Mouse (Mus musculus): ENCODE data around the gene Fam178b. TPM values are rescaled to one million over a fixed set of nuclear protein-coding genes. Genes with fewer than 3 reads are reported as not detected.
"Not testable (repeated sequence)": the region's sequence is repeated elsewhere in the genome, so short reads cannot be mapped to it uniquely, and the experiment has no call there.

Fam178b gene
- polyA plus RNA-seq, 1 experiment from 2014 or later, result 1.6 TPM

- no peaks in the 10 kb centered on the region for H3K27me3 ChIP-seq (ENCODE audit: low read depth, poor library complexity, severe bottlenecking)
- peaks cover 39% of the 10 kb centered on the region for H3K4me1 ChIP-seq
- H3K27ac ChIP-seq, result no peak overlapping the region
- DNase-seq (ENCODE audit: low spot score), result no peak
- no peak overlapping the region for H3K4me3 ChIP-seq
- no peaks in the 10 kb centered on the region for H3K9me3 ChIP-seq (replicated peaks)
- no peaks in the 10 kb centered on the region for H3K36me3 ChIP-seq
- 80% methylated on average over 5 of the region's 5 CpGs for WGBS
These were observed 49.1 kb downstream of the Fam178b start for GRCm38 (mm10) chr1:36633920-36634319.

DNA sequence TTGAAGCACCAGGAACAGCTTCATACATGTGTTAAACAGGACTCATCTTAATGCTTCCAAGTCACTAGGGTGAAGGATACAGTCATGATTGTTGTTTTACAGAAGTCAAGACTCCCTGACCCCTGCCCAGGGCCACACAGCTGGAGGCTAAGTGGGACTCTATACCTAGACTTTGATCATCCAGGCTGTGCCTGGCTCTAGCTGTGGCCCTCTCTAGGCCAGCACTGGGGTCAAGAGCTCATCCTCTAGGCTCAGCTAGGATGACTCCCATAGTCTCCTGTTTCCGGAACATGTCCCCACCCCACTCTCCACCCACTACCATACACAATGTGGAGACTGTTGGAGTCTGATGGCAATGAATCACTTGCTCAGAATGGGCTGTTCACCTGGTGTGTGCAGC lies 50.1 kb downstream of the Fam178b start:
- Histone ChIP-seq H3K36me3 (no peaks in the 10 kb centered on the region), H3K27ac (no peak overlapping the region), H3K4me3 (no peak overlapping the region), H3K9me3 (replicated peaks) (no peaks in the 10 kb centered on the region), H3K27me3 (ENCODE audit: low read depth, poor library complexity, severe bottlenecking) (no peaks in the 10 kb centered on the region), H3K4me1 (peaks cover 45% of the 10 kb centered on the region)
- DNase-seq (ENCODE audit: low spot score), result no peak
- 71% methylated on average over 1 of the region's 1 CpGs for WGBS

GRCm38 (mm10) chr1:36632090-36632489 lies 50.9 kb downstream of the Fam178b start:
- no peaks in the 10 kb centered on the region for H3K9me3 ChIP-seq (replicated peaks)
- H3K4me3 ChIP-seq, result no peak overlapping the region
- H3K4me1 ChIP-seq, result peaks cover 45% of the 10 kb centered on the region
- WGBS, result 90% methylated on average over 4 of the region's 4 CpGs
- no peak for DNase-seq (ENCODE audit: low spot score)
- H3K27ac ChIP-seq, result peak overlapping the region; percentile 26; the same call in 1 of the 2 replicates
- H3K27me3 ChIP-seq (ENCODE audit: low read depth, poor library complexity, severe bottlenecking), result no peaks in the 10 kb centered on the region
- H3K36me3 ChIP-seq, result no peaks in the 10 kb centered on the region

- H3K4me3 ChIP-seq, result no peak overlapping the region
- H3K27me3 ChIP-seq (ENCODE audit: low read depth, poor library complexity, severe bottlenecking), result no peaks in the 10 kb centered on the region
- no peaks in the 10 kb centered on the region for H3K9me3 ChIP-seq (replicated peaks)
- WGBS, result 29% methylated on average over 4 of the region's 4 CpGs
- peaks cover 43% of the 10 kb centered on the region for H3K4me1 ChIP-seq
- H3K36me3 ChIP-seq, result no peaks in the 10 kb centered on the region
- H3K27ac ChIP-seq, result 0 out of 2 replicates have a peak overlapping the region, but pooled peaks have one; percentile 26
- no peak for DNase-seq (ENCODE audit: low spot score)
These were observed 51.6 kb downstream of the Fam178b start for GRCm38 (mm10) chr1:36631391-36631790.

GRCm38 (mm10) chr1:36630053-36630739 lies 52.8 kb downstream of the Fam178b start:
- no peaks in the 10 kb centered on the region for H3K9me3 ChIP-seq (replicated peaks)
- H3K4me1 ChIP-seq, result peaks cover 43% of the 10 kb centered on the region
- H3K27me3 ChIP-seq (ENCODE audit: low read depth, poor library complexity, severe bottlenecking), result no peaks in the 10 kb centered on the region
- DNase-seq (ENCODE audit: low spot score), result no peak
- WGBS, result 72% methylated on average over 3 of the region's 3 CpGs
- no peaks in the 10 kb centered on the region for H3K36me3 ChIP-seq
- no peak overlapping the region for H3K4me3 ChIP-seq
- no peak overlapping the region for H3K27ac ChIP-seq

DNA sequence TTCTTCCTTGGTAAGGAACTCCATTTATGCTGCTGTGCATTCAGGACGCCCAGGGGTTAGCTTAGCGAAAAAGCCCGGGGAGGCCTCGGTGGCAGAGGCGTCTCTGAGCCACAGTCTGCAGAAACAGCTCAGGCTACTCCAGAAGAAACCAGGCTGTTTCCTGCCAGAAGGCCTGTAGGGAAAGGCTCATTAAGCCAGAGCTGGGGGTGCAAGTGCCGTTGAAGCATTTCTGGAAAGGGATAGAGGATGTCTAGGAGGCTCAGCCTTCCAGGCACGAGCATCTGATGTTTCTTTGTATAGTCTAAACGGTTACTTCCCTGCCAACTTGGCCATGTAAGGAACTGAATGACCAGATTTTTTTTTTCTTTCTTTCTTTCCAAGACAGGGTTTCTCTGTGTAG lies 54.4 kb downstream of the Fam178b start:
- Histone ChIP-seq H3K27me3 (ENCODE audit: low read depth, poor library complexity, severe bottlenecking) (no peaks in the 10 kb centered on the region), H3K4me1 (peaks cover 28% of the 10 kb centered on the region), H3K36me3 (no peaks in the 10 kb centered on the region), H3K27ac (no peak overlapping the region), H3K4me3 (no peak overlapping the region), H3K9me3 (replicated peaks) (no peaks in the 10 kb centered on the region)
- 65% methylated on average over 8 of the region's 8 CpGs for WGBS
- no peak for DNase-seq (ENCODE audit: low spot score)

DNA sequence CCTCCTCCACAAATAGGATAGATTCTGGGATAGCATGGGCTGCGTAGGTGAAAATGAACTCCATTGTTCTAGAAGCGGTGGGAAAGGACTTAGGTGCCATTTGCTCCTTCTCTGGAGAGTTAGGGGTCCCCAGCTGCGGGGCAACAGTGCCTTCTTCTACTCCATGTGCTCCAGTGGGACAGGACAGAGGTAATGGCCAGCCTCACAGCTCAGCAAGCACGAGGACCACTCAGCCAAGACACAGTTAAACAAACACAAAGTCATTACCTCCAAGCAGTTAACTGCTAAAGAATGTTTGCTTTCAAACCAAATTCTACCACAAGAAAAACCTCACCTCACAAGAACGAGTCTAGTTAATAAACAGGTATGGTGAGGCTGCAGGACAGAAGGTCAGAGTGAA lies 57.5 kb downstream of the Fam178b start:
- Histone ChIP-seq H3K36me3 (no peaks in the 10 kb centered on the region), H3K4me1 (peaks cover 11% of the 10 kb centered on the region; the same call in 1 of the 2 replicates), H3K27me3 (ENCODE audit: low read depth, poor library complexity, severe bottlenecking) (no peaks in the 10 kb centered on the region), H3K27ac (no peak overlapping the region), H3K9me3 (replicated peaks) (no peaks in the 10 kb centered on the region), H3K4me3 (no peak overlapping the region)
- 85% methylated on average over 5 of the region's 5 CpGs for WGBS
- no peak for DNase-seq (ENCODE audit: low spot score)

DNA sequence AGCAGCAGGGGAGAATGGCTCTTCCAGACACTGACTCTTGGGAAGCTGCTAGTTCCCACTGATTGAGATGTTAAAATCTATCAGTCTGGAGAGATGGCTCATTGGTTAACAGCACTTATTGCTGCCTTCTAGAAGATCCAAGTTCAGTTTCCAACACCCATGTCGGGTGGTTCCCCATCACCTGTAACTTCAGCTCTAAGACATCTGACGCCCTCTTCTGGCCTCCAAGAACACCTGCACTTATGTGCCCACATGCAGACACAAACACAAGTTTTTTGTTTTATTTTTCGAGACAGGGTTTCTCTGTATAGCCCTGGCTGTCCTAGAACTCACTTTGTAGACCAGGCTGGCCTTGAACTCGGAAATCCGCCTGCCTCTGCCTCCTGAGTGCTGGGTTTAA lies 67.0 kb downstream of the Fam178b start:
- H3K4me1 ChIP-seq, result peaks cover 24% of the 10 kb centered on the region
- not testable (repeated sequence) for DNase-seq (ENCODE audit: low spot score); H3K27me3 ChIP-seq (ENCODE audit: low read depth, poor library complexity, severe bottlenecking); H3K4me3 ChIP-seq; H3K27ac ChIP-seq; H3K9me3 ChIP-seq (replicated peaks); H3K36me3 ChIP-seq
- 81% methylated on average over 5 of the region's 5 CpGs for WGBS

DNA sequence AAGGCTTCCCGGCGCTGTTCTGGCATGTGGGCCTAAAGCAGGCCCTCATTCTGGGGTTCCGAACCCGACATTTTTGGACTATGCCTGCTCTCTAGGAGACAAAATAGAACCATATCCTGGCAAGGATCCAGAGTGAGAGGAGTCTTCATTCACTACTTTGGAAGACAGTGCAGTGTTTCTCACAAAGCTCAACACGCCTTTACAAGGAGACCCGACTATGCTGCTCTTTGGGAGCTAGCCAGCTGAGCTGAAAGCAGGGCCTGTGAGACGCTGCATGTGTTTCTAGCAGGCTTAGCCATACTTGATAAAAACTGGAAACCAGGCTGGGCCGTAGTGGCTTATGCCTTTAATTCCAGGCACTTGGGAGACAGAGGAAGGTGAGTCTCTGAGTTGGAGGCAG lies 67.8 kb downstream of the Fam178b start:
- Histone ChIP-seq H3K9me3 (replicated peaks) (no peaks in the 10 kb centered on the region), H3K4me3 (no peak overlapping the region), H3K27me3 (ENCODE audit: low read depth, poor library complexity, severe bottlenecking) (no peaks in the 10 kb centered on the region), H3K27ac (no peak overlapping the region), H3K4me1 (peaks cover 22% of the 10 kb centered on the region), H3K36me3 (no peaks in the 10 kb centered on the region)
- no peak for DNase-seq (ENCODE audit: low spot score)
- WGBS, result 91% methylated on average over 8 of the region's 8 CpGs

GRCm38 (mm10) chr1:36614584-36614983 lies 68.4 kb downstream of the Fam178b start:
- WGBS, result 79% methylated on average over 1 of the region's 1 CpGs
- DNase-seq (ENCODE audit: low spot score), result no peak
- Histone ChIP-seq H3K4me3 (no peak overlapping the region), H3K4me1 (peaks cover 22% of the 10 kb centered on the region), H3K9me3 (replicated peaks) (no peaks in the 10 kb centered on the region), H3K27ac (no peak overlapping the region), H3K36me3 (no peaks in the 10 kb centered on the region), H3K27me3 (ENCODE audit: low read depth, poor library complexity, severe bottlenecking) (no peaks in the 10 kb centered on the region)

GRCm38 (mm10) chr1:36613374-36613895 lies 69.5 kb downstream of the Fam178b start:
- no peak overlapping the region for H3K4me3 ChIP-seq
- H3K27me3 ChIP-seq (ENCODE audit: low read depth, poor library complexity, severe bottlenecking), result no peaks in the 10 kb centered on the region
- H3K27ac ChIP-seq, result no peak overlapping the region
- DNase-seq (ENCODE audit: low spot score), result no peak
- 91% methylated on average over 10 of the region's 10 CpGs for WGBS
- H3K9me3 ChIP-seq (replicated peaks), result no peaks in the 10 kb centered on the region
- H3K4me1 ChIP-seq, result peaks cover 19% of the 10 kb centered on the region
- H3K36me3 ChIP-seq, result no peaks in the 10 kb centered on the region

DNA sequence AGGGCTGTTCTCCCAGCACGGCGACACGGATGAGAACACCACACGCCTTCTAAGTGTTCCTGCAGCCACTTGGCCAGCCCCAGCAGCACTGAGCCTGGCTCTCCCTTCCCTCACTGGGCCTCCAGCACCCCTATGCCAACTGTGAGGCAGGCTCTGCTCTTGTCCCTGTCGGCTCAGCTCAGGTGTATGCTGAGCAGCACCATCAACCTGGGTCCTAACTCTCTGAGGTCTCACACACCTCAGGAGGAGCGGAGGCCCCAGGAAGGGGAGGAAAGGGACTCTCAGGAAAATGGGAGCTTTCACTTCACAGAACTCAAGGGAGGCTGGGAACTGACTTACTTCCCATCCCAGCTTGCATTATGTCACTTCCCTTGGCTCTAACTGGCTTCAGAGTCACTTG lies 70.6 kb downstream of the Fam178b start:
- WGBS, result 76% methylated on average over 6 of the region's 6 CpGs
- Histone ChIP-seq H3K27ac (peak overlapping the region; percentile 54), H3K9me3 (replicated peaks) (no peaks in the 10 kb centered on the region), H3K4me1 (peaks cover 17% of the 10 kb centered on the region), H3K36me3 (no peaks in the 10 kb centered on the region), H3K27me3 (ENCODE audit: low read depth, poor library complexity, severe bottlenecking) (no peaks in the 10 kb centered on the region), H3K4me3 (no peak overlapping the region)
- DNase-seq (ENCODE audit: low spot score), result no peak

DNA sequence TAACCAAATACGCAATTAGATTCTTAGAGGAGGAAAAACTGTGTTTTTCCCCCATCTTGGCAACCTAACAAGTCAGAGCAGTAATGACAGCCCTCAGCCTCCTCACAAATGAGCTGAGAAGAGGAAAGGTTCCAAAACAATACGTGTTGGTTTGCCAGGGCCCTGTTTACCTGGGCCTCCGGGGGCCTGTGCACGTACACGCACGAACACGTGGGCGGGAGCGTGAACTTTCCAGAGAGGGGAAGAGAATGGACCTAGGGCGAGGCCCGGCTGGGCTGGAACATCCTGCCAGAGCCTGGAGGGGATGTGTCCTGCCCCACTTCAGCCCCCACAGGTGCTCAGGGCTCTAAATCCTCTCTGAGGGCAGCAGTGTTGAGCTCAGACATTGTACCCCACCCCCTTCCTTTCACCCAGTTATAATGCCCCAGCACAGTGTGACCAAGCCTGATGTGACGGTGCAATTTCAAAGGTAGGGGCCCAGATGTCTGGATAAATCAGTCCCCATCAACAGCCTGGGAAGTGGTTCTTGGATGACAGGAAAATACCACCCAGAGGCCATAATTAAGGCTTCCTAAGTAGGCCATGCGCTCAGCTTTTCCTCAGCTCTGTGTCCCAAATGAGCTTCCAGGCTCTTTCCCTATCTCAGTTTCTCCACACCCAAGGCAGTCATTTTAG lies 71.4 kb downstream of the Fam178b start:
- H3K36me3 ChIP-seq, result no peaks in the 10 kb centered on the region
- no peak overlapping the region for H3K4me3 ChIP-seq
- H3K27ac ChIP-seq, result peak overlapping the region; percentile 71; the same call in 1 of the 2 replicates
- no peaks in the 10 kb centered on the region for H3K9me3 ChIP-seq (replicated peaks)
- WGBS, result 73% methylated on average over 13 of the region's 13 CpGs
- H3K27me3 ChIP-seq (ENCODE audit: low read depth, poor library complexity, severe bottlenecking), result no peaks in the 10 kb centered on the region
- H3K4me1 ChIP-seq, result peaks cover 17% of the 10 kb centered on the region
- no peak for DNase-seq (ENCODE audit: low spot score)
